Mouse (Mus musculus) liver, postnatal 0 days (tissue): ENCODE data around the gene Fmn2.

ENCODE experiments used
- CTCF ChIP-seq: sonication (generic); IDR thresholded peaks from 2 replicates; pipeline ENCODE4 v1.5.1; 2016; ENCODE audit warnings: antibody characterized with exemption, low read depth
- EP300 ChIP-seq: IDR thresholded peaks from 2 replicates; pipeline ENCODE4 v1.6.1; 2016; ENCODE audit warnings: antibody characterized with exemption, low read depth, mild to moderate bottlenecking

DNA sequence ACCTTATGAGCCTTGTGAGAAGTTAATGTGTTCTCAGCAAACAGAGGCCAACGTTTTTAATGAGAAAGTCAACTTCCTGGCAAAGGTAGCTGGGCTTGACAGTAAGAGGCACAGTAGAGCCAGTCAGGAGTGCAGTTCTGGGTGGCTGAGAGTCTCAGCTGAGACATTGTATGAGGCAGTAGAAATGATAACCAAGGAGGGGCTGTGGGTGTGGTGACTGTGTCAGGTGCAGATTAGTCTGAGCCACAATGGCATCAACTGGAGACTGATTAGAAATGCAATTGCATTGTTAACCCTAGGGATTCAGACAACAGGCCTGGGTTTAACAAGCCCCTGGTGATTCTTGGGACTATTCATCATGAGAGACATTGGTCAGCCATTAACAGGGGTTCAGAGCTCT lies 99.0 kb downstream of the Fmn2 start:
- TF ChIP-seq EP300 (0 out of 2 replicates have a peak, but pooled peaks have one; percentile 62), CTCF (no peak)
